Mouse (Mus musculus): ENCODE data around the gene Rptor.

The Rptor gene

GRCm38 (mm10) chr11:119607464-119607863 lies 4.8 kb downstream of the Rptor start:
- no peak for DNase-seq (ENCODE audit: low spot score)

DNA sequence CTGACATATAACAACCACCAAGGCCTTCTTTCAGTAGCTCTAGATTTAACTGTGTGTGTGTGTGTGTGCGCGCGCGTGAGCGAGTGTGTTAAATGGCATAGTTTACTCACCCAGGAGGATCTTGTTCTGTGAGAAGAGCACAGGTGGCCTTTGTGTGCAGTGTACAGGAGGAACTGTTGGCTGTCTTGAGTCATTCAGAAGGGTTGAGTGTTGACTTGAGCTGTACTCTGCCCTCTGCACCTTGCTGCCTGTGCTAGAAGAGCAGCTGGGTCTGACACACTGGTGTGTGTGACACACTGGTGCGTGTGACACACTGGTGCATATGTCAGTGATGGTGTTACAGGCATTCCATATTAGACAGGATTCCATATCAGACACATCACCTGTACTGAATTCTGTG lies 8.8 kb downstream of the Rptor start:
- no peak for DNase-seq (ENCODE audit: low spot score)

DNA sequence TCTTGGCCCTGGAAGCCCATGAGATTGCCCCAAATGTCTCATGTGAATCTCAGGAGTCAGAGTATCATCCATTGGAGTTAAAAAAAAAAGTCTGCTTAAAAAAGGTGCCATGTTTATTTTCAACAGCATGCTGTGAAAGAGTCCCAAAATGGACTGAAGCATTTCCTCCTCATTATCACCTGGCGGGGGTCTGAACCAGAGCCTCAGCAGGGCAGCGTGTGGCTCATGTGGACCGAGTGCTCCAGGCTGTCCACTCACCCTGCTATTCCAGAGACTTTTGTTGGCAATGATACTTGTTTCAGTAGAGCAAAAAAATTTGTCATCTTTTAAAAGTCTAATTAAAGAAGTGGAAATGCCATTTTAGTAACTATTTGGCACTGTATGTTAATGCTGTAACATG lies 9.5 kb downstream of the Rptor start:
- no peak for DNase-seq (ENCODE audit: low spot score)

- DNase-seq (ENCODE audit: low spot score): no peak
Observed at GRCm38 (mm10) chr11:119615087-119615486, 12.4 kb downstream of the Rptor start.

DNA sequence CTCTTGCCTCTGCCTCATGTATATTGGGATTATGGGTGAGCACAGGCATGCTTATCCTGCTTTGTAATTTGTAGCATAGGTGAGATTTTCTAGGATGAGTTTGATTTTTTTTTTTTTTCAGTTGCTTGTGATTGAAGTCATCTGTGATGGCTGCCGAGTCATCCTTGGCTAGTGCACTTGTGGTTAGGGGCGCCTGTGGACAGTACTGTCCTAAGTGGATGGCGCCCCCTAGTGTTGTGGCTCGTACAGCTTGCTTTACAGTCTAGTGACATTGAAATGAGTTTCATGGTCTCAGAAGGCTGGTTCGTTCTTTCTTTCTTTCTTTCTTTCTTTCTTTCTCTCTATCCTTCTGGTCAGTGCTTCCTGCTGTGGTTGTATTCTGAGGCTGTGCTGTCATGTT lies 16.1 kb downstream of the Rptor start:
- DNase-seq (ENCODE audit: low spot score): no peak

GRCm38 (mm10) chr11:119621266-119621665 lies 18.6 kb downstream of the Rptor start:
- no peak for DNase-seq (ENCODE audit: low spot score)

DNA sequence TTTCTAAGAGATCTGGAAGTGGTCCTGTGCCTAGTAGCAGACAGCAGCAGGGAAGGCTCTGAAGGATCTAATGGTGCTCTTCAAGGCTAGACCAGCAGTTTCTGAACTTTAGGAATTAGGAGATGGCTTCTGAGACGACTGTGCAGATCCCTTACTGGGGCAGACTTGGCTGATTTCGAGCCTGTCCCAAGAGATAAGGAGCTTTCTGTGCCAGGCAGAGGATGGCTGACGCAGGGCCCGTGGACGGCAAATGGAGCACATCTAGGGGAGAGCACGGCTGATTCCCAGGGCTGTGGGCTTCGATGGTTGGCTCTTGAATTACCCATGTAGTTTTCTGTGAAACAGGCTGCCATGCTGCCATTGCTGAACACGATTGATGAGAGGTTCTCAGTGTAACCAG lies 21.1 kb downstream of the Rptor start:
- DNase-seq (ENCODE audit: low spot score): no peak

GRCm38 (mm10) chr11:119624401-119624800 lies 21.7 kb downstream of the Rptor start:
- DNase-seq (ENCODE audit: low spot score): no peak

- DNase-seq (ENCODE audit: low spot score): no peak
Observed at GRCm38 (mm10) chr11:119624955-119625354, 22.2 kb downstream of the Rptor start.

GRCm38 (mm10) chr11:119625476-119625875 lies 22.8 kb downstream of the Rptor start:
- DNase-seq (ENCODE audit: low spot score): no peak

DNA sequence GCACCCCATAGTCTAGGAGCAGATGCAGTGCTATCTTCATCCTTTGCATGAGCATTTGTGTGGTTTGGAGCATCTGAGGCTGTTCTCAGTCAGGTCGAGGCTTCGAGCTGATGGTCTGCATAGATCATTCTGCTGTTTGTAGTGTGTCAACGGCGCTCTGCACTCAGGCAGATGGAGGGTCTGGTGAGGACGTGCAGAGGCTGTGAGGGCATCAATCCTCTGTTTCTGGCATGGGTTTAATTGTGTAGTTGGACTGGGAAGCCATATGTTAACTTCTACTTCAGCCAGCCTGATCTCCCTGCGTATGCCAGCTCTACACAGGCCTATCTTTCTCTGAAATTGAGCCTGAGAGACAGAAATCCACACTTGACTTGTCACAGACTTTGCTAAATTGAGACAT lies 23.2 kb downstream of the Rptor start:
- no peak for DNase-seq (ENCODE audit: low spot score)

GRCm38 (mm10) chr11:119627243-119627642 lies 24.5 kb downstream of the Rptor start:
- DNase-seq (ENCODE audit: low spot score): no peak

DNA sequence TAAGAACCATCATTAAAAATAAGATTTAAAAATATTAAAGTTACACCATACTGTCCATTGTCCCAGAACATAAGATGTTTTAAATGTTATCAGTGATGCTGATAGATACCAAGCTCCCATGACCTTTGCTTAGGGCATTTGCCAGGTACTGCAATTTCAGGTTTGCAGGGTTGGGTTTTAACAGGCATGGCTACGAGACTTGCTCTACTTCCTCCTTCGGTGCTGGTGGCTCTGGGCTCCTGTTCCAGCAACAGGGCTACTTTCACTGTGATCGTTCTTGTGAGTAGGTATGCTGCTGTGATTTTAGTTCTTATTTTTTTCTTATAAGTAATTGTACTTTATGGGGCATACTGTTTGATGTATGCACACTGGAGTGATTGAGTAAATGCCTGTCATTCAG lies 26.4 kb downstream of the Rptor start:
- DNase-seq (ENCODE audit: low spot score): no peak

- no peak for DNase-seq (ENCODE audit: low spot score)
Observed at GRCm38 (mm10) chr11:119630329-119630728, 27.6 kb downstream of the Rptor start.

- no peak for DNase-seq (ENCODE audit: low spot score)
Observed at GRCm38 (mm10) chr11:119631222-119631870, 28.6 kb downstream of the Rptor start.

DNA sequence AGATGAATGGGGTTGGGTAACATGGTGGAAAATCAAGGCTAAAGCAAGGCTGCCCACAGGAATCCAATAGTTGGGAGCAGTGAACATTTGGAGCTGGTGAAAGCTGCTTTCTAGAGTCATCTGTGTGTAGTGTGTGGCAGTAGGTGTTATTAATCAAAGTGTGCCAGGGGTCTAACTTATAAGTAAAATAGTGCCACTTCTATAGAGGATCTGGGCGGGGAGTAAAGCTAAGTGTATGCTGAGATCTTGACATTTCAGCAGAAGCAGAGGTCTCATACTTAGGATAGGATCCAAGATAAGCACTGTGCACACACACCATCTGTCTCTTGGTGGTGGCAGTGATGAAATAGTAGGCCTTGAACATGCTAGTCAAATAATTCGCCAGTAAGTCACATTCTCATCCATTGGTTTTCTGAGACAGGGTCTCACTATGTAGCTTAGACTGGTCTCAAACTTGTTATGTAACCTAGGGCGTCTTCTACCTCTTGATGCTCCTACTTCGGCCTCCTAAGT lies 33.7 kb downstream of the Rptor start:
- no peak for DNase-seq (ENCODE audit: low spot score)

GRCm38 (mm10) chr11:119637519-119637918 lies 34.8 kb downstream of the Rptor start:
- no peak for DNase-seq (ENCODE audit: low spot score)

GRCm38 (mm10) chr11:119640491-119640890 lies 37.8 kb downstream of the Rptor start:
- DNase-seq (ENCODE audit: low spot score): no peak

GRCm38 (mm10) chr11:119641831-119642381 lies 39.2 kb downstream of the Rptor start:
- DNase-seq (ENCODE audit: low spot score): no peak

- DNase-seq (ENCODE audit: low spot score): no peak
Observed at GRCm38 (mm10) chr11:119643347-119643746, 40.6 kb downstream of the Rptor start.

DNA sequence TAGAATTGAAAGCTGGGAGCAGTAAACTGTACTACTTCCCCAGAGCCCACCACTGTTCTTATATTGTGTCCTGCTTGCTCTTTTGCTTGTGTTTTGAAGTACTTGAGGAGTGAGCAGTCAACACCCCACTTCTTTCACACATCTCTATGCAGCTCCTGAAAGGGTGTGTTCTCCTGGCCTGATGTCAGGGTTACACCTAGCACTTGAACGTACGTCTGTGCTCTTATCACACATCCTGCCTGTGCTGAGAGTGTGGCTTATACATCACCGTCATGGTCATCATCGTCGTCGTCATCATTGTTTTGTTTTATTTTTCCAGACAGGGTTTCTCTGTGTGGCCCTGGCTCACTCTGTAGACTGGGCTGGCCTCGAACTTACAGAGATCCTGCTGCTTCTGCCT lies 41.4 kb downstream of the Rptor start:
- no peak for DNase-seq (ENCODE audit: low spot score)

- no peak for DNase-seq (ENCODE audit: low spot score)
Observed at GRCm38 (mm10) chr11:119644612-119645379, 42.1 kb downstream of the Rptor start.

DNA sequence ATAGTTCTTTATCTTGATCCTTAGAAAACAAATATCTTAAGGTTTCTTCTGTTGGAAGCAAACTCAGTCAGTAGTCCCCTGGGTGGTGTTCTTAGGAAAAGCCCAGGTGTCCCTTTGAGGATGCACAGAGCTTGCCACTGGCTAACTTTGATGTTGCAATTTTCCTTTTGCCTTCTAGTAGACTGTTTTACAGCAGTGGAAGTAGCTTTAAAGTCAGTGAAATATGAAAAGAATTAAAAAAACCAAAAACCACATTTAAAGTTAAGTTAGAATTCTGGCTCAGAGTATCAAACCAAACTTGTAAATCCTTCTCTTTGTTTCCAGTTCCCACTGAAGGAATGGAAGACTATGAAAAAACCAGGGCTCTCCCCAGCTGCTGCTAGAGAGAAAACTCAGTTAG lies 47.8 kb downstream of the Rptor start:
- DNase-seq (ENCODE audit: low spot score): no peak
